Mouse (Mus musculus) liver, embryonic 13.5 days (tissue): Measurements from ENCODE around the gene Atg7. TPM values are rescaled to one million over a fixed set of nuclear protein-coding genes. Genes with fewer than 3 reads are reported as not detected.
"Not testable (repeated sequence)": the region's sequence is repeated elsewhere in the genome, so short reads cannot be mapped to it uniquely, and the experiment has no call there.

Experiments
- ATAC-seq: fragments of 200-750 bp; cut with Nextera tagmentation; 2 replicates; pipeline ENCODE4 v1.8.0; 2017; ENCODE audit warnings: low read depth, mild to moderate bottlenecking, moderate number of reproducible peaks, moderate library complexity
- DNase-seq: peaks from one replicate; pipeline ENCODE4 v3.0.0; 2022
- H3K27ac ChIP-seq: fragments of 300-500 bp; sonication (generic); 2 replicates; pipeline ENCODE4 v1.5.1; 2015; ENCODE audit warnings: moderate library complexity, mild to moderate bottlenecking, inconsistent platforms
- H3K27me3 ChIP-seq: fragments of 300-500 bp; sonication (generic); 2 replicates; pipeline ENCODE4 v1.6.1; 2015; ENCODE audit warnings: mild to moderate bottlenecking, inconsistent platforms
- H3K36me3 ChIP-seq: fragments of 300-500 bp; sonication (generic); 2 replicates; pipeline ENCODE4 v1.6.1; 2015; ENCODE audit warnings: mild to moderate bottlenecking, inconsistent platforms
- H3K4me1 ChIP-seq: fragments of 300-500 bp; sonication (generic); replicated peaks from 2 replicates; pipeline ENCODE4 v1.6.1; 2015; ENCODE audit warnings: inconsistent platforms
- H3K4me2 ChIP-seq: fragments of 300-500 bp; sonication (generic); 2 replicates; pipeline ENCODE4 v1.6.1; 2015; ENCODE audit warnings: inconsistent platforms, mild to moderate bottlenecking, moderate library complexity
- H3K4me3 ChIP-seq: fragments of 300-500 bp; sonication (generic); replicated peaks from 2 replicates; pipeline ENCODE4 v1.5.1; 2015; ENCODE audit warnings: mild to moderate bottlenecking, inconsistent platforms
- H3K9ac ChIP-seq: fragments of 300-500 bp; sonication (generic); 2 replicates; pipeline ENCODE4 v1.6.1; 2015; ENCODE audit warnings: mild to moderate bottlenecking, inconsistent platforms
- H3K9me3 ChIP-seq: fragments of 300-500 bp; sonication (generic); replicated peaks from 2 replicates; pipeline ENCODE4 v1.6.1; 2016; ENCODE audit warnings: inconsistent platforms
- WGBS: fragments of 180-500 bp; shearing (Covaris S2); methylation state at CpG from one replicate; pipeline ENCODE4 v1.1.7; 2015; ENCODE audit not compliant: insufficient replicate concordance; 5-methylcytosine and 5-hydroxymethylcytosine counted together
- polyA plus RNA-seq: library from polyadenylated mRNA; unstranded; fragments of >200 nt; fragmentation: Nextera tagmentation; extraction: Ambion mirVana; gene quantifications from 2 replicates; pipeline ENCODE4 v1.2.1, GENCODE M21; 2015

The Atg7 gene
- polyA plus RNA-seq, 1 experiment from 2014 or later, result 12.5 TPM

DNA sequence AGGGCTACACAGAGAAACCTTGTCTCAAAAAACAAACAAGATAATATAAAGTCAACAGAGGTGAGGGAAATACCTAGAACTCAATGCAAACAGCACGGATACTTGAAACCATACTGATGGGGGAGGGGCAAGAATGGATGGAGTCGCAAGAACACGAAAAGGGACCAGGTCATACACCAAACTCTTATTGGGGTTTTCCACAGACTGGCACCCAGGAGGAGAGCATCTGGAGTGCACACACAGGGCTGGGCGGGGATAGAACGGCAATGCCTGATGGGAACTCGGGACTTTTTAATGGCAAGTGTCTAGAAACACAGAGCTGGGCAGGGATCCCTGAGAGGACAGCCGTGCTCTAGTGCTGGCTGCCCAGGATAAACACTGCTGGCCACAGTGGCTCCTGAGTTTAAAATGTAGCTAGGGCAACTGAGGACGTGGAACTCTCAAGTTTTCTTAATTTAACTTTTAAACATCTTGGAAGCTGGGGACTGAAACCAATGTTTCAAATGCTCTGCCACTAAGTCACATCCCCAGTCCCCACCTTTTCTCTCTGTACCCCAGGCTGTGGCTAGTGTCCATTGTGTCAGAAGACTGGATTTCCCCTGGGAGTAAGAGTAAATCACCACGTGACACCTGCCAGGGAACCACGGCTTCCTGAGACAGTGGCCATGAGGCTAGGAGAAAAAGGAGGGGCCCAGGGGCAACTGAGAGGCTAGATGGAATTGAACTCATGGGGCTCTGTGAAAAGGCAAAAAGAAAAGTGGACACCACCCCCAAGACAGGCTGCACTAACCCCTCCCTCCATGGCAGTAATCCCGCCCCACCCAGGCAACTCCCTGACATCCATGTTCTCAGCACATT, 243.8 kb downstream of the Atg7 start:
- Histone ChIP-seq H3K9me3 (no peaks in the 10 kb centered on the region), H3K27me3 (no peaks in the 10 kb centered on the region), H3K9ac (no peak overlapping the region), H3K27ac (no peak overlapping the region), H3K4me3 (no peak overlapping the region), H3K4me1 (peaks cover 74% of the 10 kb centered on the region), H3K36me3 (peaks cover 21% of the 10 kb centered on the region), H3K4me2 (no peak overlapping the region)
- ATAC-seq, result no peak
- WGBS, result 65% methylated on average over 11 of the region's 11 CpGs
- DNase-seq, result no peak

DNA sequence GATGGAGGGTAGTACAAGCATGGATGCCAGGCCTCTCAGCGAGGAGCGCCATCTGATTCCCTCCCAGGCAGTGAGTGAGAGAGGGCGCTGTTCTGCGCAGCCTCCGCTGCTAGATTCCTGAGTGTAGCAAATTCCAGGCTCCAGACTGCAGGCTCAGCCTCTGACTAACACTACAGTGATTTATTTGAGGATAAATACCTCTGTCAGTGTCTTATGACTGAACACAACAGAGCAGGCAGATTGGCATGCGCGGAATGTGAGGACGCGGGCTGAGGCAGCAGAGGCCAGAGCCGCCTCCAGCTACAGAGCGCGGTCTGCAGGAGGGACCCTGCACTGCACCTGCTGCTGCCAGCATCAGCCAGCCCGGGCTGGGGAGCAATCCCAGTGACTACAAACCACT, 246.0 kb downstream of the Atg7 start:
- ATAC-seq (0 out of 2 replicates have a peak, but pooled peaks have one; percentile 22), DNase-seq (no peak)
- Histone ChIP-seq H3K9me3 (no peaks in the 10 kb centered on the region), H3K27me3 (no peaks in the 10 kb centered on the region), H3K4me2 (no peak overlapping the region), H3K4me1 (peaks cover 74% of the 10 kb centered on the region), H3K9ac (no peak overlapping the region), H3K36me3 (peaks cover 21% of the 10 kb centered on the region), H3K4me3 (no peak overlapping the region), H3K27ac (no peak overlapping the region)
- WGBS, result 82% methylated on average over 13 of the region's 13 CpGs

DNA sequence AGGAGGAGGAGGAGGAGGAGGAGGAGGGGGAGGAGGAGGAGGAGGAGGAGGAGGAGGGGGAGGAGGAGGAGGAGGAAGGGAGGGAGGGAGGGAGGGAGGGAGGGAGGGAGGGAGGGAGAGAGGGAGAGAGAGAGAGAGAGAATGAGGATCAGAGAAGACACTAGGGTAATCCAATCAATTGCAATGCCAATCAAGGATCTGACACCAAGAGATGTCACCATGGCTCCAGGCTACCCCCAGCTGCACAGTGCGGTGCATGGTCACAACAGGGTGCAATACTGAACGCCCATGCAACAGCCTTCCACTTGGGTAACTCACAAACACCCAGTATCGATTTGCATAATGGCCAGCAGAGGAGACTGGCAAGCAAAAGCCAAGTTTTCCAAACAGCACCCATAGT, 247.1 kb downstream of the Atg7 start:
- DNase-seq, H3K9me3 ChIP-seq, H3K4me2 ChIP-seq, H3K9ac ChIP-seq, H3K4me3 ChIP-seq, H3K27ac ChIP-seq, H3K27me3 ChIP-seq, ATAC-seq: not testable (repeated sequence)
- 77% methylated on average over 3 of the region's 3 CpGs for WGBS
- Histone ChIP-seq H3K36me3 (peaks cover 21% of the 10 kb centered on the region), H3K4me1 (peaks cover 78% of the 10 kb centered on the region)

GRCm38 (mm10) chr6:114890411-114891115, 247.7 kb downstream of the Atg7 start:
- Histone ChIP-seq H3K9me3 (no peaks in the 10 kb centered on the region), H3K4me3 (no peak overlapping the region), H3K4me1 (peaks cover 84% of the 10 kb centered on the region), H3K36me3 (peaks cover 23% of the 10 kb centered on the region), H3K9ac (no peak overlapping the region), H3K27me3 (no peaks in the 10 kb centered on the region), H3K27ac (peak overlapping the region; percentile 23; the same call in 1 of the 2 replicates), H3K4me2 (no peak overlapping the region; the same call in 1 of the 2 replicates)
- DNase-seq (no peak), ATAC-seq (no peak)
- WGBS, result 60% methylated on average over 19 of the region's 19 CpGs

GRCm38 (mm10) chr6:114891272-114891671, 248.4 kb downstream of the Atg7 start:
- peaks cover 83% of the 10 kb centered on the region for H3K4me1 ChIP-seq
- no peak overlapping the region for H3K27ac ChIP-seq
- no peak overlapping the region for H3K9ac ChIP-seq
- ATAC-seq, result no peak
- no peaks in the 10 kb centered on the region for H3K27me3 ChIP-seq
- H3K4me3 ChIP-seq, result no peak overlapping the region
- DNase-seq, result no peak
- H3K4me2 ChIP-seq, result no peak overlapping the region
- H3K36me3 ChIP-seq, result peaks cover 18% of the 10 kb centered on the region; the same call in 1 of the 2 replicates
- H3K9me3 ChIP-seq, result no peaks in the 10 kb centered on the region
- 92% methylated on average over 12 of the region's 12 CpGs for WGBS

DNA sequence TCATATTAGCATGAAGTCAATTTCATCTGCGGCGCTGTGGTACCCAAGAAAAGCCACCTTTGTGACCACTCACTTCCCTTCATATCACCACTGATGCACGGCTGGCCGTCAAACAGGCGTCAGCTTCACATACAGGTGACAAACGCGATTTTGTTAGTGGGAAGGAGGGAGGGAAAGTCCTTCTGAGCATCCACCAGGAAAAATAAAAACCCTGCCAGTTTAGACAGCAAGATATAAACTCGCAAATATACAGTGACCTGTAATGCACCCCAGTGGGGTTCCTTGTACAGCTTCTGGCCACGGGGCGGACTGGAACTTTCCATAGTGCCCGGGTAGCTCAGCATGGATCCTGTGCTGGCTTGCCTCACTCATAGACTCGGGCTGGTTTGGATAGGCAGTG, 248.9 kb downstream of the Atg7 start:
- no peak overlapping the region for H3K27ac ChIP-seq

GRCm38 (mm10) chr6:114892363-114892762, 249.5 kb downstream of the Atg7 start:
- no peak overlapping the region for H3K27ac ChIP-seq
- H3K36me3 ChIP-seq, result peaks cover 18% of the 10 kb centered on the region; the same call in 1 of the 2 replicates
- no peak overlapping the region for H3K4me2 ChIP-seq
- no peaks in the 10 kb centered on the region for H3K9me3 ChIP-seq
- WGBS, result 62% methylated on average over 6 of the region's 6 CpGs
- peaks cover 81% of the 10 kb centered on the region for H3K4me1 ChIP-seq
- H3K27me3 ChIP-seq, result no peaks in the 10 kb centered on the region
- DNase-seq (no peak), ATAC-seq (no peak)
- H3K4me3 ChIP-seq, result no peak overlapping the region
- H3K9ac ChIP-seq, result no peak overlapping the region

More for the DNA sequence above, 248.9 kb downstream of the Atg7 start:
- no peak overlapping the region for H3K4me3 ChIP-seq
- H3K4me2 ChIP-seq, result no peak overlapping the region
- ATAC-seq (no peak), DNase-seq (no peak)
- H3K4me1 ChIP-seq, result peaks cover 81% of the 10 kb centered on the region
- no peaks in the 10 kb centered on the region for H3K9me3 ChIP-seq
- no peak overlapping the region for H3K9ac ChIP-seq
- 68% methylated on average over 12 of the region's 12 CpGs for WGBS
- H3K36me3 ChIP-seq, result peaks cover 18% of the 10 kb centered on the region; the same call in 1 of the 2 replicates
- H3K27me3 ChIP-seq, result no peaks in the 10 kb centered on the region

DNA sequence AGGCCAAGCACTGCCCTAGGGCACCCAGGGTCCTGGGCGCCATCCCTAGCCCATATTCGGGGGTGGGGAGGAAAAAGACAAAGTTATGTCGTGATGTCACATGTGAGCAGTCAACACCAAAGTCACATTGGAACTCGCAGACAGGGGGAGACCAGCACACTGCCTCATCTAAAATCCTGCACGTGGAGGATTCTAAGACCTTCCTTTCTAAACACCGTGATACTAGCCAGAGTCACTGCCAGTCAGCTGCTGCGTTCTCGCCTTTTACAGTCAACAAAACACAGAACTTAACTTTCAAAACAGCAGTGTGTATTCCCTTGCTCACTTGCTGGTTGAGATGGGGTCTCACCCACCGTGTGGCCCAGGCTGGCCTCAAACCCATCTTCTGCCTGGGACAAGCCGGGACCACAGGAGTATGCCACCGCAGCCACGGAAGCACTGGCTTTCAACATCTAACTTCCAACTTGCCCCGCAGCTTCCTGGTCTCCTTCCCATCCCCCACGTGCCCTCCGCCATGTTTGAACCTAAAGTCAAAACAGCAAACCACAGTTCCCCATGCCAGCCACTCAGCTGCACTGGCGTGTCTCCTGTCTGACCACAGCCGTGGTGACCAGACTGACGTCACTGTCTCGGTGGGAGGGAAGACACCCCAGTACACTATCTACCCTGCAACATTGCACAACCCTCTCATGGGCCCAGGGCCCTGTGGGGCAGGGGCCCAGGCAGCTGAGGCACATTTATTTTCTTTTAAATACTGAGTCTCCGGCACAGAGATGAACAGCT, 250.7 kb downstream of the Atg7 start:
- peak; percentile 48 for DNase-seq

DNA sequence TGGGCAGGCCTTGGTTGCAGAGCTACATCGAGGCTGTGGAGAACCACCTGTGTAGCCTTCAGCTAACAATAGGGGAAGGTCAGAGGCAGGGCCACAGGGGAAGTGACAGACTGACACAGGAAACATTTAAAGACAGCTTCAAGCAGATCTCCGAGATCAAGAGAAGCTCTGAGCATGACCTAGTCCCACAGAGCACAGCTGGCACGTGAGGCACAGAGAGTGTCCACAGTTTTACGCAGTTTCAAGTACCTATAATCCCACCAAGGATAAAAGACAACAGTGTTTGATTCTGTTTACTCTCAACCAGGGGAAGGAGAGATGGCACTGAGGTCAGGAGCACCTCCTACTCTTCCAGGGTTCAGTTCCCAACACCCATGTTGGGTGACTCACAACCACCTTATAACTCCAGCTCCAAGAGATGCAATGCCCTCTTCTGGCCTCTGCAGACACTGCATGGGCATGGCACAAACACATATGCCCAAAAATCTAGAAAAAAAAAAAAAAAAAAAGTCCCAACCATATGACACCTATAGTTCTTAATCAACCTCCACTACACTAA, 251.7 kb downstream of the Atg7 start:
- Histone ChIP-seq H3K27me3 (no peaks in the 10 kb centered on the region), H3K4me3 (no peak overlapping the region), H3K4me2 (peak overlapping the region; percentile 40), H3K4me1 (peaks cover 77% of the 10 kb centered on the region), H3K9ac (peak overlapping the region; percentile 1; the same call in 1 of the 2 replicates), H3K9me3 (no peaks in the 10 kb centered on the region), H3K27ac (peak overlapping the region; percentile 66), H3K36me3 (peaks cover 10% of the 10 kb centered on the region; the same call in 1 of the 2 replicates)
- 34% methylated on average over 4 of the region's 4 CpGs for WGBS
- DNase-seq, result no peak
- peak; percentile 40; the same call in 1 of the 2 replicates for ATAC-seq

More for the DNA sequence above, 250.7 kb downstream of the Atg7 start:
- H3K27ac ChIP-seq, result peak overlapping the region; percentile 66
- no peak overlapping the region for H3K4me3 ChIP-seq
- peak; percentile 80 for ATAC-seq
- peak overlapping the region; percentile 40 for H3K4me2 ChIP-seq
- peaks cover 74% of the 10 kb centered on the region for H3K4me1 ChIP-seq
- 0 out of 2 replicates have a peak overlapping the region, but pooled peaks have one; percentile 7 for H3K9ac ChIP-seq
- H3K9me3 ChIP-seq, result no peaks in the 10 kb centered on the region
- 30% methylated on average over 20 of the region's 20 CpGs for WGBS
- peaks cover 14% of the 10 kb centered on the region; the same call in 1 of the 2 replicates for H3K36me3 ChIP-seq
- H3K27me3 ChIP-seq, result no peaks in the 10 kb centered on the region

DNA sequence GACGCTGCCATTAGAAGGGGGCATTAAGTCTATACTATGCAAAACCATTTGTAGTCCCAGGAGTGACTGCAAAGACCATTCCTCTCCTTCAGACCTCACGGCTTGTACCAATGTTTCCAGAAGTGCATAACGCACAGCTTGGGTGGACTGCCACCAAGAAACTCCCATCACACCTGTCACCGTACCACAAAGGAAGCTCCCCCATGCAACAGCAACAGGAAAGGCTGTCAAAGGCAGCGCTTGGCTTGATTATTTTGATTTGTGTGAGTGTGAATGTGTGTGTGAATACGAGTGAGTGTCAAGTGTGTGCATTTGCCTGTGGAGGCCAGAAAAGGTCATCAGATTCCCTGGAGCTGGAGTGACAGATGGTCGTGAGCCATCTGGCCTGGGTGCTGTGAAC, 252.3 kb downstream of the Atg7 start:
- Histone ChIP-seq H3K27me3 (no peaks in the 10 kb centered on the region), H3K36me3 (peaks cover 10% of the 10 kb centered on the region; the same call in 1 of the 2 replicates), H3K4me1 (peaks cover 81% of the 10 kb centered on the region), H3K27ac (no peak overlapping the region), H3K4me3 (no peak overlapping the region), H3K4me2 (no peak overlapping the region), H3K9me3 (no peaks in the 10 kb centered on the region), H3K9ac (no peak overlapping the region)
- ATAC-seq, result no peak
- no peak for DNase-seq
- 83% methylated on average over 7 of the region's 7 CpGs for WGBS
